In genomic region chr1:186217198-186217597, GRCm38 (mm10) we compare ENCODE assay signal across 17 mouse cellular contexts.
DNase-seq lines count a peak whose midpoint lies in the region; ATAC-seq lines count a peak whose summit lies in the region.
"Had no signal": no experiment of that assay in that cellular context is flagged by ENCODE, and none has a peak within 500 bp of the region (broad histone marks: within the 10 kb centered on the region; RNA-seq: fewer than 3 reads in every experiment).

No protein-coding gene starts in this region.

- WGBS in midbrain, embryonic 11.5 days, result 26% methylated on average over 3 of the region's 3 CpGs
- 26% methylated on average over 3 of the region's 3 CpGs for WGBS in midbrain, embryonic 10.5 days
- WGBS in hindbrain, embryonic 13.5 days, result 16% methylated on average over 3 of the region's 3 CpGs

- no peak overlapping the region for H3K4me2 ChIP-seq in midbrain, embryonic 11.5 days
- no peak overlapping the region for H3K4me2 ChIP-seq in hindbrain, embryonic 13.5 days
- H3K4me2 ChIP-seq: heart, embryonic 12.5 days; intestine, embryonic 15.5 days; liver, embryonic 13.5 days; neural tube, embryonic 15.5 days had no signal

- H3K4me3 ChIP-seq in midbrain, embryonic 11.5 days (ENCODE audit: low read depth, low read length), result no peak overlapping the region
- H3K4me3 ChIP-seq in midbrain, embryonic 10.5 days, result no peak overlapping the region
- no peak overlapping the region for H3K4me3 ChIP-seq in hindbrain, embryonic 13.5 days
- H3K4me3 ChIP-seq: heart, embryonic 12.5 days; intestine, embryonic 15.5 days; liver, embryonic 13.5 days; neural tube, embryonic 15.5 days had no signal

- ATAC-seq in midbrain, embryonic 11.5 days (ENCODE audit: low FRiP score), result peak; percentile 42; the same call in 1 of the 2 replicates
- ATAC-seq in hindbrain, embryonic 13.5 days (ENCODE audit: low FRiP score), result no peak
- ATAC-seq: intestine, embryonic 15.5 days had no signal

- H3K27me3 ChIP-seq in midbrain, embryonic 11.5 days (ENCODE audit: control insufficient read depth, insufficient read depth, low read length), result no peaks in the 10 kb centered on the region
- no peaks in the 10 kb centered on the region for H3K27me3 ChIP-seq in midbrain, embryonic 10.5 days (ENCODE audit: low read depth, poor library complexity, severe bottlenecking)
- no peaks in the 10 kb centered on the region for H3K27me3 ChIP-seq in hindbrain, embryonic 13.5 days
- H3K27me3 ChIP-seq: CH12.LX; heart, embryonic 12.5 days; intestine, embryonic 15.5 days; liver, embryonic 13.5 days; neural tube, embryonic 15.5 days had no signal

- H3K36me3 ChIP-seq in midbrain, embryonic 11.5 days (ENCODE audit: control insufficient read depth, insufficient read depth, low read length), result no peaks in the 10 kb centered on the region
- no peaks in the 10 kb centered on the region for H3K36me3 ChIP-seq in midbrain, embryonic 10.5 days
- H3K36me3 ChIP-seq in hindbrain, embryonic 13.5 days, result no peaks in the 10 kb centered on the region
- H3K36me3 ChIP-seq: heart, embryonic 12.5 days; intestine, embryonic 15.5 days; liver, embryonic 13.5 days; neural tube, embryonic 15.5 days had no signal

- DNase-seq in cerebellum, postnatal 10 days, result peak; percentile 19 to 26
- DNase-seq in cerebellum, adult 9-10 months, result no peak
- peak; percentile 47 for DNase-seq in midbrain, embryonic 11.5 days (ENCODE audit: low spot score, missing footprints)
- no peak for DNase-seq in midbrain, embryonic 10.5 days (ENCODE audit: low spot score)
- peak; percentile 61 for DNase-seq in retina, embryonic 14.5 days (ENCODE audit: low spot score)
- no peak for DNase-seq in gastrocnemius, adult 8-10 months (ENCODE audit: low spot score in 2 of 2)
- DNase-seq in urinary bladder, postnatal 10 days (ENCODE audit: low spot score), result no peak
- DNase-seq: adrenal gland, postnatal 10 days; cerebellum, adult 9-11 months; embryo, embryonic 11 days; layer of hippocampus, postnatal 36 days; liver, embryonic 13.5 days had no signal

- H3K27ac ChIP-seq in midbrain, embryonic 11.5 days (ENCODE audit: low read depth, low read length), result no peak overlapping the region
- H3K27ac ChIP-seq in midbrain, embryonic 10.5 days (replicated peaks), result no peak overlapping the region
- peak overlapping the region; percentile 69 for H3K27ac ChIP-seq in hindbrain, embryonic 13.5 days
- H3K27ac ChIP-seq: intestine, embryonic 15.5 days; liver, embryonic 13.5 days; neural tube, embryonic 15.5 days had no signal

- H3K4me1 ChIP-seq in midbrain, embryonic 11.5 days (ENCODE audit: control insufficient read depth, insufficient read depth, low read length), result no peaks in the 10 kb centered on the region
- peaks cover 4% of the 10 kb centered on the region; the same call in 1 of the 2 replicates for H3K4me1 ChIP-seq in midbrain, embryonic 10.5 days
- H3K4me1 ChIP-seq in hindbrain, embryonic 13.5 days (replicated peaks), result peaks cover 7% of the 10 kb centered on the region
- H3K4me1 ChIP-seq: heart, embryonic 12.5 days; intestine, embryonic 15.5 days; liver, embryonic 13.5 days had no signal

- H3K9ac ChIP-seq in midbrain, embryonic 11.5 days (ENCODE audit: low read length), result no peak overlapping the region
- H3K9ac ChIP-seq in hindbrain, embryonic 13.5 days, result no peak overlapping the region
- H3K9ac ChIP-seq: heart, embryonic 12.5 days; intestine, embryonic 15.5 days; liver, embryonic 13.5 days; neural tube, embryonic 15.5 days had no signal

- H3K9me3 ChIP-seq in midbrain, embryonic 11.5 days (ENCODE audit: control insufficient read depth, low read length), result no peaks in the 10 kb centered on the region
- H3K9me3 ChIP-seq in midbrain, embryonic 10.5 days (replicated peaks), result peaks cover 5% of the 10 kb centered on the region; the same call in 1 of the 2 replicates
- no peaks in the 10 kb centered on the region for H3K9me3 ChIP-seq in hindbrain, embryonic 13.5 days
- H3K9me3 ChIP-seq: intestine, embryonic 15.5 days; neural tube, embryonic 15.5 days had no signal

Comparison
In these comparisons a context has a peak if more than half of its experiments do, and no peak if none do; other contexts are left out.
1. DNase-seq: peak in cerebellum, postnatal 10 days (2 of 2), midbrain, embryonic 11.5 days (single experiment) and retina, embryonic 14.5 days (single experiment); none in cerebellum, adult 9-10 months (single experiment), midbrain, embryonic 10.5 days (single experiment), gastrocnemius, adult 8-10 months (0 of 2) and urinary bladder, postnatal 10 days (single experiment).